Mouse (Mus musculus) forebrain, postnatal 0 days (tissue): ENCODE data around the gene Rdh12. TPM values are rescaled to one million over a fixed set of nuclear protein-coding genes. Genes with fewer than 3 reads are reported as not detected.

Experiments
- ATAC-seq: fragments of 200-750 bp; cut with Nextera tagmentation; 2 replicates; pipeline ENCODE4 v1.8.0; 2017; ENCODE audit warnings: mild to moderate bottlenecking, moderate library complexity
- DNase-seq: peaks from one replicate; pipeline ENCODE4 v3.0.0-alpha.2; 2015
- H3K27ac ChIP-seq: fragments of 300-500 bp; sonication (generic); 2 replicates; pipeline ENCODE4 v1.5.1; 2014; ENCODE audit warnings: low read depth, mild to moderate bottlenecking, antibody characterized with exemption, low read length, moderate library complexity, mixed read lengths
- H3K27me3 ChIP-seq: fragments of 300-500 bp; sonication (generic); 2 replicates; pipeline ENCODE4 v1.6.1; 2014; ENCODE audit warnings: mild to moderate bottlenecking, low read length, mixed read lengths; ENCODE audit not compliant: insufficient read depth
- H3K36me3 ChIP-seq: fragments of 300-500 bp; sonication (generic); 2 replicates; pipeline ENCODE4 v1.6.1; 2014; ENCODE audit warnings: mild to moderate bottlenecking, moderate library complexity; ENCODE audit not compliant: insufficient read depth
- H3K4me1 ChIP-seq: fragments of 300-500 bp; sonication (generic); 2 replicates; pipeline ENCODE4 v1.6.1; 2014; ENCODE audit warnings: antibody characterized with exemption; ENCODE audit not compliant: insufficient read depth
- H3K4me2 ChIP-seq: fragments of 300-500 bp; sonication (generic); 2 replicates; pipeline ENCODE4 v1.6.1; 2014; ENCODE audit warnings: low read depth, mild to moderate bottlenecking, moderate library complexity
- H3K4me3 ChIP-seq: fragments of 300-500 bp; sonication (generic); 2 replicates; pipeline ENCODE4 v1.5.1; 2014; ENCODE audit warnings: low read depth, low read length, mixed read lengths
- H3K9ac ChIP-seq: fragments of 300-500 bp; sonication (generic); 2 replicates; pipeline ENCODE4 v1.6.1; 2014; ENCODE audit warnings: mild to moderate bottlenecking
- H3K9me3 ChIP-seq: fragments of 300-500 bp; sonication (generic); 2 replicates; pipeline ENCODE4 v1.6.1; 2016; ENCODE audit warnings: low read length
- CTCF ChIP-seq: sonication (generic); IDR thresholded peaks from 2 replicates; pipeline ENCODE4 v1.5.1; 2016; ENCODE audit warnings: antibody characterized with exemption, control low read depth, low read depth
- WGBS: fragments of 180-500 bp; shearing (Covaris S2); extraction: QIAGEN DNeasy Blood & Tissue Kit; methylation state at CpG from one replicate; pipeline ENCODE4 v1.1.7; 2014; 5-methylcytosine and 5-hydroxymethylcytosine counted together
- polyA plus RNA-seq: library from polyadenylated mRNA; unstranded; fragments of >200 nt; fragmentation: Nextera tagmentation; extraction: Ambion mirVana; gene quantifications from 2 replicates; pipeline ENCODE4 v1.2.1, GENCODE M21; 2015
- total RNA-seq: library from RNA; depleted of rRNA; stranded (reverse); fragments of >200 nt; gene quantifications from 2 replicates; pipeline ENCODE4 v1.2.3, GENCODE M21; 2014; rRNA removed

Rdh12 gene
- total RNA-seq (1.2 and 1.3 TPM in 2 replicates), polyA plus RNA-seq (0.62 and 1.1 TPM in 2 replicates)

GRCm38 (mm10) chr12:79208703-79209464, at the start of gene Rdh12:
Gene Rdh12, plus strand, starts transcription at chr12:79208914.
- WGBS = 3% methylated on average over 13 of the region's 13 CpGs
- Histone ChIP-seq H3K9ac (peak within 1 kb of the TSS; percentile 48), H3K4me1 (no peaks in the 10 kb centered on the region), H3K4me3 (peak within 1 kb of the TSS; percentile 47), H3K27me3 (no peaks in the 10 kb centered on the region), H3K36me3 (no peaks in the 10 kb centered on the region), H3K9me3 (no peaks in the 10 kb centered on the region), H3K4me2 (peak within 1 kb of the TSS; percentile 58), H3K27ac (no peak within 1 kb of the TSS)
- TF ChIP-seq CTCF = no peak
- DNase-seq (peak; percentile 43), ATAC-seq (peak; percentile 83)

- Histone ChIP-seq H3K9ac (no peak overlapping the region), H3K27ac (no peak overlapping the region), H3K4me1 (no peaks in the 10 kb centered on the region), H3K4me2 (no peak overlapping the region), H3K36me3 (peaks cover 64% of the 10 kb centered on the region), H3K9me3 (no peaks in the 10 kb centered on the region), H3K27me3 (no peaks in the 10 kb centered on the region), H3K4me3 (no peak overlapping the region)
- no peak for TF ChIP-seq CTCF
- DNase-seq = no peak
- WGBS = 97% methylated on average over 3 of the region's 3 CpGs
- ATAC-seq = no peak
Measured at GRCm38 (mm10) chr12:79162876-79163275, 45.8 kb upstream of the Rdh12 start.

- no peak overlapping the region for H3K9ac ChIP-seq
- DNase-seq = no peak
- H3K36me3 ChIP-seq = peaks cover 17% of the 10 kb centered on the region
- no peak overlapping the region for H3K4me3 ChIP-seq
- no peaks in the 10 kb centered on the region for H3K27me3 ChIP-seq
- no peak for ATAC-seq
- H3K4me1 ChIP-seq = peaks cover 6% of the 10 kb centered on the region
- no peak overlapping the region for H3K27ac ChIP-seq
- H3K4me2 ChIP-seq = no peak overlapping the region
- TF ChIP-seq CTCF = peak; percentile 32
- H3K9me3 ChIP-seq = no peaks in the 10 kb centered on the region
Measured at GRCm38 (mm10) chr12:79169173-79169572, 39.5 kb upstream of the Rdh12 start.

GRCm38 (mm10) chr12:79170421-79170820, 38.3 kb upstream of the Rdh12 start:
- DNase-seq (no peak), ATAC-seq (no peak)
- H3K27ac ChIP-seq = no peak overlapping the region
- no peaks in the 10 kb centered on the region for H3K27me3 ChIP-seq
- no peaks in the 10 kb centered on the region for H3K9me3 ChIP-seq
- 56% methylated on average over 3 of the region's 3 CpGs for WGBS
- H3K36me3 ChIP-seq = peaks cover 18% of the 10 kb centered on the region
- H3K9ac ChIP-seq = no peak overlapping the region
- no peak overlapping the region for H3K4me2 ChIP-seq
- H3K4me3 ChIP-seq = no peak overlapping the region
- TF ChIP-seq CTCF = no peak
- H3K4me1 ChIP-seq = peaks cover 6% of the 10 kb centered on the region

- H3K36me3 ChIP-seq = peaks cover 21% of the 10 kb centered on the region
- ATAC-seq (no peak), DNase-seq (no peak)
- no peak overlapping the region for H3K27ac ChIP-seq
- peaks cover 6% of the 10 kb centered on the region for H3K4me1 ChIP-seq
- TF ChIP-seq CTCF = no peak
- H3K9me3 ChIP-seq = no peaks in the 10 kb centered on the region
- H3K27me3 ChIP-seq = no peaks in the 10 kb centered on the region
- 33% methylated on average over 12 of the region's 12 CpGs for WGBS
- peak overlapping the region; percentile 58 for H3K4me2 ChIP-seq
- H3K9ac ChIP-seq = peak overlapping the region; percentile 87
- peak overlapping the region; percentile 96 for H3K4me3 ChIP-seq
Measured at GRCm38 (mm10) chr12:79171269-79171995, 37.3 kb upstream of the Rdh12 start.

- no peaks in the 10 kb centered on the region for H3K9me3 ChIP-seq
- 1% methylated on average over 73 of the region's 73 CpGs for WGBS
- H3K27ac ChIP-seq = peak within 1 kb of the TSS; percentile 94
- TF ChIP-seq CTCF = peak; percentile 71
- peak within 1 kb of the TSS; percentile 87 for H3K9ac ChIP-seq
- ATAC-seq (peak; percentile 98), DNase-seq (peak; percentile 93)
- peaks cover 28% of the 10 kb centered on the region for H3K36me3 ChIP-seq
- peak within 1 kb of the TSS; percentile 58 for H3K4me2 ChIP-seq
- H3K4me1 ChIP-seq = peaks cover 6% of the 10 kb centered on the region
- H3K27me3 ChIP-seq = no peaks in the 10 kb centered on the region
- peak within 1 kb of the TSS; percentile 96 for H3K4me3 ChIP-seq
Measured at GRCm38 (mm10) chr12:79172019-79172941, 36.4 kb upstream of the Rdh12 start, which contains the start of gene Vti1b. Gene Vti1b, minus strand, starts transcription at chr12:79172667.
